Mouse (Mus musculus) lung, embryonic 16.5 days (tissue): ENCODE results near the gene Slc34a3. TPM values are rescaled to one million over a fixed set of nuclear protein-coding genes. Genes with fewer than 3 reads are reported as not detected.
"Not testable (repeated sequence)": the region's sequence is repeated elsewhere in the genome, so short reads cannot be mapped to it uniquely, and the experiment has no call there.

Experiments
- ATAC-seq: fragments of 200-750 bp; cut with Nextera tagmentation; 2 replicates; pipeline ENCODE4 v1.8.0; 2017; ENCODE audit warnings: low read depth, mild to moderate bottlenecking, moderate library complexity
- H3K27ac ChIP-seq: fragments of 300-500 bp; sonication (generic); 2 replicates; pipeline ENCODE4 v1.5.1; 2014; ENCODE audit warnings: mild to moderate bottlenecking, control low read depth, low read length
- H3K27me3 ChIP-seq: fragments of 300-500 bp; sonication (generic); 2 replicates; pipeline ENCODE4 v1.6.1; 2014; ENCODE audit warnings: low read depth, low read length, mixed read lengths; ENCODE audit not compliant: control insufficient read depth, insufficient read depth
- H3K36me3 ChIP-seq: fragments of 300-500 bp; sonication (generic); 2 replicates; pipeline ENCODE4 v1.6.1; 2014; ENCODE audit warnings: low read length; ENCODE audit not compliant: control insufficient read depth, insufficient read depth
- H3K4me1 ChIP-seq: fragments of 300-500 bp; sonication (generic); replicated peaks from 2 replicates; pipeline ENCODE4 v1.6.1; 2014; ENCODE audit warnings: low read length, mixed read lengths; ENCODE audit not compliant: control insufficient read depth, insufficient read depth
- H3K4me2 ChIP-seq: fragments of 300-500 bp; sonication (generic); 2 replicates; pipeline ENCODE4 v1.6.1; 2014; ENCODE audit warnings: low read depth, low read length, control low read depth
- H3K4me3 ChIP-seq: fragments of 300-500 bp; sonication (generic); 2 replicates; pipeline ENCODE4 v1.5.1; 2014; ENCODE audit warnings: mild to moderate bottlenecking, low read length, control low read depth
- H3K9ac ChIP-seq: fragments of 300-500 bp; sonication (generic); 2 replicates; pipeline ENCODE4 v1.6.1; 2014; ENCODE audit warnings: low read length, control low read depth
- H3K9me3 ChIP-seq: fragments of 300-500 bp; sonication (generic); 2 replicates; pipeline ENCODE4 v1.6.1; 2016; ENCODE audit warnings: low read length; ENCODE audit not compliant: control insufficient read depth
- WGBS: fragments of 180-500 bp; shearing (Covaris S2); extraction: QIAGEN DNeasy Blood & Tissue Kit; methylation state at CpG from one replicate; pipeline ENCODE4 v1.1.7; 2014; 5-methylcytosine and 5-hydroxymethylcytosine counted together
- polyA plus RNA-seq: library from polyadenylated mRNA; unstranded; fragments of >200 nt; fragmentation: Nextera tagmentation; extraction: Ambion mirVana; gene quantifications from 2 replicates; pipeline ENCODE4 v1.2.1, GENCODE M21; 2015

The Slc34a3 gene
- polyA plus RNA-seq, 1 experiment from 2014 or later: not detected

- H3K4me3 ChIP-seq, H3K9me3 ChIP-seq, H3K4me2 ChIP-seq, H3K9ac ChIP-seq, ATAC-seq, H3K27ac ChIP-seq, H3K36me3 ChIP-seq, H3K27me3 ChIP-seq: not testable (repeated sequence)
- H3K4me1 ChIP-seq: peaks cover 15% of the 10 kb centered on the region
- WGBS: 75% methylated on average over 5 of the region's 5 CpGs
Measured at GRCm38 (mm10) chr2:25257250-25257649, 23.1 kb upstream of the Slc34a3 start.

GRCm38 (mm10) chr2:25256443-25257109, 22.4 kb upstream of the Slc34a3 start:
- WGBS: 49% methylated on average over 11 of the region's 12 CpGs
- H3K27me3 ChIP-seq, H3K27ac ChIP-seq: not testable (repeated sequence)

GRCm38 (mm10) chr2:25255284-25255779, 21.2 kb upstream of the Slc34a3 start, which contains the start of gene Tmem203:
Tmem203 (plus strand) TSS chr2:25255439.
- no peaks in the 10 kb centered on the region for H3K27me3 ChIP-seq
- H3K9ac ChIP-seq: peak within 1 kb of the TSS; percentile 86
- peaks cover 12% of the 10 kb centered on the region for H3K4me1 ChIP-seq
- no peaks in the 10 kb centered on the region for H3K9me3 ChIP-seq
- ATAC-seq: peak; percentile 87
- under 1% methylated on average over 38 of the region's 39 CpGs for WGBS
- H3K36me3 ChIP-seq: peaks cover 9% of the 10 kb centered on the region
- peak within 1 kb of the TSS; percentile 96 for H3K4me3 ChIP-seq
- H3K4me2 ChIP-seq: peak within 1 kb of the TSS; percentile 97
- peak within 1 kb of the TSS; percentile 51 for H3K27ac ChIP-seq

More at GRCm38 (mm10) chr2:25256443-25257109, 22.4 kb upstream of the Slc34a3 start:
- not testable (repeated sequence) for ATAC-seq, H3K36me3 ChIP-seq, H3K9me3 ChIP-seq
- Histone ChIP-seq H3K9ac (peak overlapping the region; percentile 21; the same call in 1 of the 2 replicates), H3K4me1 (peaks cover 12% of the 10 kb centered on the region), H3K4me3 (peak overlapping the region; percentile 96), H3K4me2 (peak overlapping the region; percentile 97)

GRCm38 (mm10) chr2:25252331-25252730, 18.2 kb upstream of the Slc34a3 start:
- Histone ChIP-seq H3K4me2 (no peak overlapping the region), H3K36me3 (peaks cover 22% of the 10 kb centered on the region), H3K9me3 (no peaks in the 10 kb centered on the region), H3K4me3 (no peak overlapping the region), H3K27me3 (no peaks in the 10 kb centered on the region), H3K4me1 (peaks cover 12% of the 10 kb centered on the region), H3K27ac (no peak overlapping the region), H3K9ac (no peak overlapping the region)
- 69% methylated on average over 1 of the region's 1 CpGs for WGBS
- no peak for ATAC-seq

- Histone ChIP-seq H3K9me3 (no peaks in the 10 kb centered on the region), H3K4me3 (no peak within 1 kb of the TSS), H3K4me1 (no peaks in the 10 kb centered on the region), H3K36me3 (peaks cover 17% of the 10 kb centered on the region), H3K27ac (no peak within 1 kb of the TSS), H3K4me2 (no peak within 1 kb of the TSS), H3K27me3 (peaks cover 19% of the 10 kb centered on the region), H3K9ac (no peak within 1 kb of the TSS)
- WGBS: 80% methylated on average over 10 of the region's 10 CpGs
- no peak for ATAC-seq
Measured at GRCm38 (mm10) chr2:25246183-25247072, 12.3 kb upstream of the Slc34a3 start, which contains the start of gene AL732309.1. AL732309.1 (minus strand) TSS chr2:25246863.

GRCm38 (mm10) chr2:25244144-25244543, 10.0 kb upstream of the Slc34a3 start:
- H3K9ac ChIP-seq: no peak overlapping the region
- H3K9me3 ChIP-seq: no peaks in the 10 kb centered on the region
- no peak overlapping the region for H3K4me2 ChIP-seq
- no peak overlapping the region for H3K4me3 ChIP-seq
- H3K27ac ChIP-seq: no peak overlapping the region
- peaks cover 8% of the 10 kb centered on the region; the same call in 1 of the 2 replicates for H3K36me3 ChIP-seq
- H3K27me3 ChIP-seq: peaks cover 19% of the 10 kb centered on the region
- WGBS: 85% methylated on average over 4 of the region's 4 CpGs
- peaks cover 8% of the 10 kb centered on the region for H3K4me1 ChIP-seq
- no peak for ATAC-seq

- Histone ChIP-seq H3K4me1 (peaks cover 8% of the 10 kb centered on the region), H3K36me3 (0 out of 2 replicates have a peak, but pooled peaks cover 5% of the 10 kb centered on the region), H3K9ac (no peak overlapping the region), H3K9me3 (no peaks in the 10 kb centered on the region), H3K27ac (no peak overlapping the region), H3K4me2 (no peak overlapping the region), H3K27me3 (peaks cover 19% of the 10 kb centered on the region), H3K4me3 (no peak overlapping the region)
- ATAC-seq: no peak
- WGBS: 68% methylated on average over 8 of the region's 8 CpGs
Measured at GRCm38 (mm10) chr2:25243342-25243741, 9.2 kb upstream of the Slc34a3 start.

- H3K27ac ChIP-seq: no peak within 1 kb of the TSS
- H3K27me3 ChIP-seq: peaks cover 19% of the 10 kb centered on the region
- no peaks in the 10 kb centered on the region for H3K9me3 ChIP-seq
- no peaks in the 10 kb centered on the region for H3K36me3 ChIP-seq
- WGBS: 2% methylated on average over 46 of the region's 59 CpGs
- peak within 1 kb of the TSS; percentile 96 for H3K4me2 ChIP-seq
- H3K4me1 ChIP-seq: peaks cover 8% of the 10 kb centered on the region
- ATAC-seq: no peak
- peak within 1 kb of the TSS; percentile 66 for H3K9ac ChIP-seq
- peak within 1 kb of the TSS; percentile 60 for H3K4me3 ChIP-seq
Measured at GRCm38 (mm10) chr2:25242101-25242506, 7.9 kb upstream of the Slc34a3 start, which contains the start of the genes Rnf208 and Cysrt1. Rnf208 (plus strand) TSS chr2:25242255. Cysrt1 (minus strand) TSS chr2:25242452.

- peak overlapping the region; percentile 66 for H3K9ac ChIP-seq
- peak; percentile 15 for ATAC-seq
- H3K27me3 ChIP-seq: peaks cover 19% of the 10 kb centered on the region
- no peak overlapping the region for H3K27ac ChIP-seq
- no peaks in the 10 kb centered on the region for H3K36me3 ChIP-seq
- H3K9me3 ChIP-seq: no peaks in the 10 kb centered on the region
- 13% methylated on average over 6 of the region's 6 CpGs for WGBS
- H3K4me2 ChIP-seq: peak overlapping the region; percentile 96
- H3K4me3 ChIP-seq: peak overlapping the region; percentile 60
- H3K4me1 ChIP-seq: peaks cover 8% of the 10 kb centered on the region
Measured at GRCm38 (mm10) chr2:25241438-25241775, 7.2 kb upstream of the Slc34a3 start.
